Mouse (Mus musculus): Measurements from ENCODE around the gene Ubn2. TPM values are rescaled to one million over a fixed set of nuclear protein-coding genes. Genes with fewer than 3 reads are reported as not detected.
"Not testable (repeated sequence)": the region's sequence is repeated elsewhere in the genome, so short reads cannot be mapped to it uniquely, and the experiment has no call there.

The Ubn2 gene
- polyA plus RNA-seq, 1 experiment from 2014 or later: 4.1 TPM

DNA sequence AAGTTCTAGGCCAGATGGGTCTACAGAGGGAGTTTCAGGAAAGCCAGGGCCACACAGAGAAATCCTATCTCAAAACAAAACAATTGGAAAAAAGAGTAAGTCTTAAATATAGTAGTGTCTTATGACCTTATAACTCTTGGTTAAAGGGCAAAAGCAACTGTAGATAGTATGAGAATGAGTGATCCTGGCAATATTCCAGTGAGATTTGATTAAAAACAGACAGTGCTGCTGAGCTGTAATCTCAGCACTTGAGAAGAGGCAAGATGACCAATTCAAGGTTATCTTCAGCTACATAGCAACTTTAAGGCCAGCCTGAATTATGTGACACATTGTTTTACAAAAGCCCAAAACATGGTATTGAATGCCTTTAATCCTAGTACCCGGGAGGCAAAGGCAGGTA lies 114.0 kb downstream of the Ubn2 start:
- H3K4me2 ChIP-seq (ENCODE audit: low read depth, low read length): no peak overlapping the region

DNA sequence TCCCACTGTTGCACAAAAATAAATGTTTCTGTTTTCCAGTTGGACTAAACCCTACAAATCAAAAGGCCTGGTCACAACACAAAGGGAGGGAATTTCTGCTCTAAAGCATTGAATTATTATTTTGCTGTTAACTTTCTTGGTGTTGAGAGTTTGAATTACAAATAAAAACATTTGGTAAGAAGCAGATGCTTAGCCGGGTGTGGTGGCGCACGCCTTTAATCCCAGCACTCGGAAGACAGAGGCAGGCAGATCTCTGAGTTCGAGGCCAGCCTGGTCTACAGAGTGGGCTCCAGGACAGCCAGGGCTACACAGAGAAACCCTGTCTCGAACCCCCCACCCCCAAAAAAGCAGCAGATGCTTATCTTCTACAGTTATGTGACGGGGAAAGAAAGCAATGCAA lies 114.8 kb downstream of the Ubn2 start:
- H3K27ac ChIP-seq (ENCODE audit: low read length); H3K27me3 ChIP-seq (ENCODE audit: control insufficient read depth, insufficient read depth, low read depth, low read length); H3K4me2 ChIP-seq (ENCODE audit: low read depth, low read length); H3K9ac ChIP-seq (ENCODE audit: low read depth, low read length); H3K9me3 ChIP-seq (replicated peaks; ENCODE audit: control insufficient read depth, low read length); H3K4me3 ChIP-seq (ENCODE audit: low read depth, low read length); ATAC-seq (ENCODE audit: low read depth); H3K36me3 ChIP-seq (ENCODE audit: control insufficient read depth, insufficient read depth); H3K4me1 ChIP-seq (ENCODE audit: control insufficient read depth, low read depth, low read length): not testable (repeated sequence)
- 80% methylated on average over 7 of the region's 7 CpGs for WGBS (ENCODE audit: insufficient replicate concordance)

More for the DNA sequence above, 114.0 kb downstream of the Ubn2 start:
- H3K27me3 ChIP-seq (ENCODE audit: control insufficient read depth, insufficient read depth, low read depth, low read length): no peaks in the 10 kb centered on the region
- no peak overlapping the region for H3K9ac ChIP-seq (ENCODE audit: low read depth, low read length)
- WGBS (ENCODE audit: insufficient replicate concordance): 74% methylated on average over 1 of the region's 1 CpGs
- H3K4me1 ChIP-seq (ENCODE audit: control insufficient read depth, low read depth, low read length): peaks cover 9% of the 10 kb centered on the region
- H3K4me3 ChIP-seq (ENCODE audit: low read depth, low read length): no peak overlapping the region
- no peaks in the 10 kb centered on the region for H3K9me3 ChIP-seq (replicated peaks; ENCODE audit: control insufficient read depth, low read length)
- no peaks in the 10 kb centered on the region for H3K36me3 ChIP-seq (ENCODE audit: control insufficient read depth, insufficient read depth)
- H3K27ac ChIP-seq (ENCODE audit: low read length): no peak overlapping the region
- ATAC-seq (ENCODE audit: low read depth): no peak

DNA sequence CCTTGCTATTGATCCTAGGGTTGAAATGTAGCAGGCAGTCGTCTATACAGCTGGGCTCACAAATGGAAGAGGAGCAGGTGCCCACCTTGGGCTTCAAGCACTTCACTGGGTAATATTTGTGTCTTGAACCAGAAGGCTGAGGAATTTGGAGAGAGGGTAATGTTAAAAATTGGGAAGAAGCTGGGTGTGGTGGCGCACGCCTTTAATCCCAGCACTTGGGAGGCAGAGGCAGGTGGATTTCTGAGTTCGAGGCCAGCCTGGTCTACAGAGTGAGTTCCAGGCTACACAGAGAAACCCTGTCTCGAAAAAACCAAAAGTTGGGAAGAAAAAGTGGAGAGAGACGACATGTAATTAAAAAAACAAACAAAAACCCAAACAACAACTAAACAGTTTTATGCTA lies 116.1 kb downstream of the Ubn2 start:
- not testable (repeated sequence) for H3K36me3 ChIP-seq (ENCODE audit: control insufficient read depth, insufficient read depth); H3K27me3 ChIP-seq (ENCODE audit: control insufficient read depth, insufficient read depth, low read depth, low read length); ATAC-seq (ENCODE audit: low read depth); H3K9me3 ChIP-seq (replicated peaks; ENCODE audit: control insufficient read depth, low read length)
- Histone ChIP-seq H3K4me3 (ENCODE audit: low read depth, low read length) (peak overlapping the region; percentile 94), H3K4me2 (ENCODE audit: low read depth, low read length) (peak overlapping the region; percentile 79), H3K4me1 (ENCODE audit: control insufficient read depth, low read depth, low read length) (peaks cover 15% of the 10 kb centered on the region), H3K9ac (ENCODE audit: low read depth, low read length) (peak overlapping the region; percentile 93), H3K27ac (ENCODE audit: low read length) (peak overlapping the region; percentile 100)
- 76% methylated on average over 6 of the region's 6 CpGs for WGBS (ENCODE audit: insufficient replicate concordance)

DNA sequence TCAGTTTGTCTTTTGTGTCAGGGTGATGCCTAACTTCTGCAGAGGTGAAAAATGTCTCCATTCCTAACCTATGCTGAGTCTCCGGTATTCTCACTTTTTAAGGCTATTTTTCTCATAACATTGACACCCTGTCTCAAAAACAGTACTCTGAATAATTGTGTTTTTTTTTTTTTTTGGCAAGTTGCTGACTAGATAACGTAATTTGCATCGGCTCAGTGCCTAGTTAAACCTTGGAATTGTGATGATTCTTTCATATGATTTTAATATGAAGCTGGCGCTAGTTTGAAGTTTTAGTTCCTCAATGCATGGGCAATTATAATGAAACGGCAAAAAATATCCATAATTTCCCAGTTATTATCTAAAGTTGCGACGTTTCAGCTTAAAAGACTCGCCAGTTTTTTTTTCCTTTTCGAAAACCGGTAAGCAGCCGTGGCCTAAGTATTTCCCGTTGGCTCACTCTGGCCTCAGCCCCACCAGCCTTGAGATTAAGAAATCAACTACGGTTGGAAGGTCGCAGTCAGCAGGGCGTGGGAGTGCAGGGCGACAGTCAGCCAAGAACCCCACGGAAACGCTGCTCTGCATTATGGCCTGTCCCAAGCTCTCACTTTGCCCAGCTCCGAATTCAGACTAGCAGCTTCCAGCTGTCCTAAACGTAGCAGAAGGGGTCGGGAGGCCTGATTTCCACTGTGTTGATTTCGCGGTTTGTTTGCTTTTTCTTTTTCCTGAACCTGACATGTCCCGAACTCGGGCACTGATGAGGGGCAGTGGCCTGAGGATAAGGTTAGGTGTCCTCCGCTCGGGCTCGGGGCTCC lies 116.7 kb downstream of the Ubn2 start:
- H3K27ac ChIP-seq (ENCODE audit: low read length): peak overlapping the region; percentile 100
- H3K27me3 ChIP-seq (ENCODE audit: control insufficient read depth, insufficient read depth, low read depth, low read length): no peaks in the 10 kb centered on the region
- H3K36me3 ChIP-seq (ENCODE audit: control insufficient read depth, insufficient read depth): peaks cover 3% of the 10 kb centered on the region
- H3K4me3 ChIP-seq (ENCODE audit: low read depth, low read length): peak overlapping the region; percentile 94
- H3K4me1 ChIP-seq (ENCODE audit: control insufficient read depth, low read depth, low read length): peaks cover 16% of the 10 kb centered on the region
- peak overlapping the region; percentile 93 for H3K9ac ChIP-seq (ENCODE audit: low read depth, low read length)
- WGBS (ENCODE audit: insufficient replicate concordance): 3% methylated on average over 28 of the region's 28 CpGs
- H3K9me3 ChIP-seq (replicated peaks; ENCODE audit: control insufficient read depth, low read length): no peaks in the 10 kb centered on the region
- peak; percentile 59 for ATAC-seq (ENCODE audit: low read depth)
- peak overlapping the region; percentile 79 for H3K4me2 ChIP-seq (ENCODE audit: low read depth, low read length)

- Histone ChIP-seq H3K4me3 (ENCODE audit: low read depth, low read length) (peak within 1 kb of the TSS; percentile 94), H3K4me1 (ENCODE audit: control insufficient read depth, low read depth, low read length) (peaks cover 18% of the 10 kb centered on the region), H3K36me3 (ENCODE audit: control insufficient read depth, insufficient read depth) (peaks cover 8% of the 10 kb centered on the region), H3K27ac (ENCODE audit: low read length) (peak within 1 kb of the TSS; percentile 100), H3K9ac (ENCODE audit: low read depth, low read length) (peak within 1 kb of the TSS; percentile 95), H3K27me3 (ENCODE audit: control insufficient read depth, insufficient read depth, low read depth, low read length) (no peaks in the 10 kb centered on the region), H3K9me3 (replicated peaks; ENCODE audit: control insufficient read depth, low read length) (no peaks in the 10 kb centered on the region), H3K4me2 (ENCODE audit: low read depth, low read length) (peak within 1 kb of the TSS; percentile 79)
- WGBS (ENCODE audit: insufficient replicate concordance): under 1% methylated on average over 88 of the region's 98 CpGs
- ATAC-seq (ENCODE audit: low read depth): peak; percentile 85
These were observed 117.6 kb downstream of the Ubn2 start, which contains the start of gene Luc7l2 for GRCm38 (mm10) chr6:38551062-38551988. TSS of gene Luc7l2 (plus strand) at chr6:38551334.

DNA sequence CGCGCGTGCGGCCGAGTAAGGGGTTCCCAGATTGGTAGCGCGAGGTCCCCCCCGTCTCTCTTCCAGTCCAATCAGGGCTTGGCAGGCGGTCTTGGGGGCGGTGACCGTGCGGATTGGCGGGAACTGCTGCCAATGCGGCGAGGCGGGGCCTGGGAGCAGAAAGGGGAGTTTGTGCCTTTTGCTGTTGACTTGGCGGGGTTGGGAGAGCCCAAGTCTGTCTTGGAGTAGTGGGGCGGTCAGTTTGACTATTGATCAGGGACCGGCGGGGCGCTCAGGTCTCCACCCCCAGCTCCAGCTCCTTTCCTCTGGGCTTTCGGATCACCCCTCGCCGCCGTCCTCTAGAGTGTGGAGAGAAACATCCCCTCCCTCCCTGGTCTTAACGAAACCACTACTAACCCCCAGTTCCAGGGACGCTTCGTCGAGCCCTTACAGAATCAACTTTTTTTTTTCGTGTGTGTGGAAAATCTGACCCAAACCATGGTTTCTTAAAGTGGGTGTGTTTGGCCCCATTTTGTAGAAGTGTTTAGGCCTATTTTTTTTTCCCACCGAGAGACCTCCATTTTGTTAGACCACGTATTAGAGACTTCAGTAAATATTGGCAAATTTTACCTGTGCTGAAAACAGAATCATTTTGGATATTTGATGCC lies 118.4 kb downstream of the Ubn2 start:
- Histone ChIP-seq H3K27ac (ENCODE audit: low read length) (peak overlapping the region; percentile 100), H3K27me3 (ENCODE audit: control insufficient read depth, insufficient read depth, low read depth, low read length) (no peaks in the 10 kb centered on the region), H3K4me1 (ENCODE audit: control insufficient read depth, low read depth, low read length) (peaks cover 18% of the 10 kb centered on the region), H3K4me2 (ENCODE audit: low read depth, low read length) (peak overlapping the region; percentile 60), H3K36me3 (ENCODE audit: control insufficient read depth, insufficient read depth) (peaks cover 8% of the 10 kb centered on the region), H3K9me3 (replicated peaks; ENCODE audit: control insufficient read depth, low read length) (no peaks in the 10 kb centered on the region), H3K9ac (ENCODE audit: low read depth, low read length) (peak overlapping the region; percentile 95), H3K4me3 (ENCODE audit: low read depth, low read length) (peak overlapping the region; percentile 94)
- 0% methylated on average over 32 of the region's 32 CpGs for WGBS (ENCODE audit: insufficient replicate concordance)
- peak; percentile 86 for ATAC-seq (ENCODE audit: low read depth)

DNA sequence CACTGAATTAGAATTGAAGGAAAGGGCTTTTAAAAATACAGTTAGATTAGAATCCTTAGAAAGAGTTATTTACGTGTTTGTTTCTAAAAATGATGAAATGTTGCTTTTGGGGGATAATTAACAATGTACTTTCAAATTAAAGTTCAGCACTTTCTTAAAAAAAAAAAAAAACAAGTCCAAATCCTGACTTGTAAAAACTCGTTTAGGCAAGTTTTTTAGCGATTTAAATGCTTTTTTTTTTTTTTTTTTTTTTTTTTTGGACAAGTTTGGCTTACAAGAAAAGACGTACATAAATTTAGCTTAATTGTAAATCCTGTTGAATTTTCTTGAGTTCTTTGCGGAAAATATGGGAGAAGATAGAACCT lies 118.9 kb downstream of the Ubn2 start:
- Histone ChIP-seq H3K36me3 (ENCODE audit: control insufficient read depth, insufficient read depth) (peaks cover 10% of the 10 kb centered on the region), H3K27ac (ENCODE audit: low read length) (no peak overlapping the region; the same call in 1 of the 2 replicates), H3K4me2 (ENCODE audit: low read depth, low read length) (peak overlapping the region; percentile 60), H3K9me3 (replicated peaks; ENCODE audit: control insufficient read depth, low read length) (no peaks in the 10 kb centered on the region), H3K4me3 (ENCODE audit: low read depth, low read length) (peak overlapping the region; percentile 94), H3K27me3 (ENCODE audit: control insufficient read depth, insufficient read depth, low read depth, low read length) (no peaks in the 10 kb centered on the region), H3K4me1 (ENCODE audit: control insufficient read depth, low read depth, low read length) (peaks cover 18% of the 10 kb centered on the region), H3K9ac (ENCODE audit: low read depth, low read length) (peak overlapping the region; percentile 95)
- no peak for ATAC-seq (ENCODE audit: low read depth)
- 14% methylated on average over 5 of the region's 5 CpGs for WGBS (ENCODE audit: insufficient replicate concordance)
